ENCODE assay signal across 8 mouse cellular contexts in genomic region chr11:113651907-113652273, GRCm38 (mm10). TPM values are rescaled to one million over a fixed set of nuclear protein-coding genes. Genes with fewer than 3 reads are reported as not detected.
DNase-seq lines count a peak whose midpoint lies in the region; ATAC-seq and TF ChIP-seq lines count a peak whose summit lies in the region.

No protein-coding gene starts in this region.

- no peaks in the 10 kb centered on the region for H3K9me3 ChIP-seq in hindbrain, embryonic 13.5 days
- H3K9me3 ChIP-seq in liver, embryonic 13.5 days (replicated peaks): no peaks in the 10 kb centered on the region
- H3K9me3 ChIP-seq in neural tube, embryonic 13.5 days: no peaks in the 10 kb centered on the region

- peak; percentile 43 for DNase-seq in kidney, adult 18-20 months
- no peak for DNase-seq in kidney, adult 11 months
- DNase-seq in brain, embryonic 14.5 days (ENCODE audit: low read depth): peak; percentile 65
- DNase-seq in liver, embryonic 13.5 days: no peak
- no peak for DNase-seq in urinary bladder, adult 2 months (ENCODE audit: low spot score)

- ATAC-seq in hindbrain, embryonic 13.5 days (ENCODE audit: low FRiP score): no peak
- ATAC-seq in liver, embryonic 13.5 days (ENCODE audit: low read depth): no peak
- 0 out of 2 replicates have a peak, but pooled peaks have one; percentile 3 for ATAC-seq in neural tube, embryonic 13.5 days (ENCODE audit: low read depth)
- ATAC-seq in erythroid progenitor cell, adult 5-6 weeks (replicated peaks; ENCODE audit: low FRiP score, poor library complexity, severe bottlenecking): no peak

- no peak overlapping the region for H3K9ac ChIP-seq in hindbrain, embryonic 13.5 days
- H3K9ac ChIP-seq in liver, embryonic 13.5 days: no peak overlapping the region
- no peak overlapping the region for H3K9ac ChIP-seq in neural tube, embryonic 13.5 days

- TF ChIP-seq POLR2A in brain, embryonic 14.5 days (IDR thresholded peaks at IDR 0.05; ENCODE audit: borderline replicate concordance, extremely low read depth, insufficient read depth, insufficient read length, poor library complexity, severe bottlenecking): no peak

- no peak overlapping the region for H3K4me2 ChIP-seq in hindbrain, embryonic 13.5 days
- H3K4me2 ChIP-seq in liver, embryonic 13.5 days: peak overlapping the region; percentile 82
- 0 out of 2 replicates have a peak overlapping the region, but pooled peaks have one; percentile 3 for H3K4me2 ChIP-seq in neural tube, embryonic 13.5 days

- peak overlapping the region; percentile 67 for H3K27ac ChIP-seq in hindbrain, embryonic 13.5 days
- H3K27ac ChIP-seq in liver, embryonic 13.5 days: peak overlapping the region; percentile 89
- H3K27ac ChIP-seq in neural tube, embryonic 13.5 days (replicated peaks): peak overlapping the region; percentile 65

- H3K27me3 ChIP-seq in hindbrain, embryonic 13.5 days: 0 out of 2 replicates have a peak, but pooled peaks cover 4% of the 10 kb centered on the region
- no peaks in the 10 kb centered on the region for H3K27me3 ChIP-seq in liver, embryonic 13.5 days
- H3K27me3 ChIP-seq in neural tube, embryonic 13.5 days: no peaks in the 10 kb centered on the region

- peak; percentile 65 for TF ChIP-seq CTCF in brain, embryonic 14.5 days (IDR thresholded peaks at IDR 0.05; ENCODE audit: borderline replicate concordance, extremely low read depth, insufficient read depth, insufficient read length)

- peaks cover 50% of the 10 kb centered on the region for H3K4me1 ChIP-seq in hindbrain, embryonic 13.5 days (replicated peaks)
- peaks cover 34% of the 10 kb centered on the region for H3K4me1 ChIP-seq in liver, embryonic 13.5 days (replicated peaks)
- peaks cover 31% of the 10 kb centered on the region for H3K4me1 ChIP-seq in neural tube, embryonic 13.5 days (replicated peaks)

- peaks cover 53% of the 10 kb centered on the region for H3K36me3 ChIP-seq in hindbrain, embryonic 13.5 days
- peaks cover 55% of the 10 kb centered on the region for H3K36me3 ChIP-seq in liver, embryonic 13.5 days
- H3K36me3 ChIP-seq in neural tube, embryonic 13.5 days: peaks cover 53% of the 10 kb centered on the region

- H3K4me3 ChIP-seq in hindbrain, embryonic 13.5 days: no peak overlapping the region
- H3K4me3 ChIP-seq in liver, embryonic 13.5 days (replicated peaks): 0 out of 2 replicates have a peak overlapping the region, but pooled peaks have one; percentile 95
- no peak overlapping the region for H3K4me3 ChIP-seq in neural tube, embryonic 13.5 days

- 46% methylated on average over 8 of the region's 8 CpGs for WGBS in hindbrain, embryonic 13.5 days
- 65% methylated on average over 8 of the region's 8 CpGs for WGBS in liver, embryonic 13.5 days (ENCODE audit: insufficient replicate concordance)
- WGBS in neural tube, embryonic 13.5 days: 55% methylated on average over 8 of the region's 8 CpGs

RNA-seq across cellular contexts. Expression of gene Slc39a11, which starts 2.0 kb away (rescaled TPM):
- polyA plus RNA-seq in brain, embryonic 14.5 days (2012; rRNA removed): 22.1 and 24.3 TPM in 2 replicates
- polyA plus RNA-seq in hindbrain, embryonic 13.5 days (2015; fragmentation: Nextera tagmentation; extraction: Ambion mirVana): 32.2 and 34.2 TPM in 2 replicates
- 15.0 and 16.3 TPM in 2 replicates for polyA plus RNA-seq in liver, embryonic 13.5 days (2015; fragmentation: Nextera tagmentation; extraction: Ambion mirVana)
- 21.0 and 26.8 TPM in 2 replicates for polyA plus RNA-seq in neural tube, embryonic 13.5 days (2015; fragmentation: Nextera tagmentation; extraction: Ambion mirVana)
- total RNA-seq in erythroid progenitor cell, adult 5-6 weeks (2015; ENCODE audit: low replicate concordance): 3.6 and 5.4 TPM in 2 replicates
- 3.5 and 4.7 TPM in 2 replicates for total RNA-seq in erythroid progenitor cell, adult 5-6 weeks (2017; ENCODE audit: low replicate concordance)
- polyA plus RNA-seq in urinary bladder, adult 2 months (2012; rRNA removed): 12.8 and 13.2 TPM in 2 replicates

RNA-seq across cellular contexts. Expression of gene Cog1, which starts 2.9 kb away (rescaled TPM):
- 53.0 and 59.8 TPM in 2 replicates for polyA plus RNA-seq in brain, embryonic 14.5 days (2012; rRNA removed)
- polyA plus RNA-seq in hindbrain, embryonic 13.5 days (2015; fragmentation: Nextera tagmentation; extraction: Ambion mirVana): 33.4 and 35.6 TPM in 2 replicates
- polyA plus RNA-seq in liver, embryonic 13.5 days (2015; fragmentation: Nextera tagmentation; extraction: Ambion mirVana): 12.3 and 14.3 TPM in 2 replicates
- polyA plus RNA-seq in neural tube, embryonic 13.5 days (2015; fragmentation: Nextera tagmentation; extraction: Ambion mirVana): 33.9 and 36.8 TPM in 2 replicates
- total RNA-seq in erythroid progenitor cell, adult 5-6 weeks (2015; ENCODE audit: low replicate concordance): 29.8 and 33.2 TPM in 2 replicates
- total RNA-seq in erythroid progenitor cell, adult 5-6 weeks (2017; ENCODE audit: low replicate concordance): 30.3 and 38.8 TPM in 2 replicates
- 40.7 and 42.7 TPM in 2 replicates for polyA plus RNA-seq in urinary bladder, adult 2 months (2012; rRNA removed)

RNA-seq across cellular contexts. Expression of gene Fam104a, which starts 32.1 kb away (rescaled TPM):
- polyA plus RNA-seq in brain, embryonic 14.5 days (2012; rRNA removed): 30.2 and 37.4 TPM in 2 replicates
- 45.0 and 46.9 TPM in 2 replicates for polyA plus RNA-seq in hindbrain, embryonic 13.5 days (2015; fragmentation: Nextera tagmentation; extraction: Ambion mirVana)
- polyA plus RNA-seq in liver, embryonic 13.5 days (2015; fragmentation: Nextera tagmentation; extraction: Ambion mirVana): 45.1 and 46.3 TPM in 2 replicates
- polyA plus RNA-seq in neural tube, embryonic 13.5 days (2015; fragmentation: Nextera tagmentation; extraction: Ambion mirVana): 40.8 and 43.3 TPM in 2 replicates
- total RNA-seq in erythroid progenitor cell, adult 5-6 weeks (2015; ENCODE audit: low replicate concordance): 24.1 and 24.3 TPM in 2 replicates
- total RNA-seq in erythroid progenitor cell, adult 5-6 weeks (2017; ENCODE audit: low replicate concordance): 21.4 and 35.7 TPM in 2 replicates
- polyA plus RNA-seq in urinary bladder, adult 2 months (2012; rRNA removed): 25.0 and 26.5 TPM in 2 replicates

RNA-seq across cellular contexts. Expression of gene D11Wsu47e, which starts 32.3 kb away (rescaled TPM):
- 31.4 and 34.3 TPM in 2 replicates for polyA plus RNA-seq in brain, embryonic 14.5 days (2012; rRNA removed)
- polyA plus RNA-seq in hindbrain, embryonic 13.5 days (2015; fragmentation: Nextera tagmentation; extraction: Ambion mirVana): 21.9 and 22.4 TPM in 2 replicates
- 9.5 and 11.0 TPM in 2 replicates for polyA plus RNA-seq in liver, embryonic 13.5 days (2015; fragmentation: Nextera tagmentation; extraction: Ambion mirVana)
- polyA plus RNA-seq in neural tube, embryonic 13.5 days (2015; fragmentation: Nextera tagmentation; extraction: Ambion mirVana): 18.1 and 23.1 TPM in 2 replicates
- total RNA-seq in erythroid progenitor cell, adult 5-6 weeks (2015; ENCODE audit: low replicate concordance): 10.1 TPM in 1 of 2 replicates, not detected in the other
- 3.8 and 9.0 TPM in 2 replicates for total RNA-seq in erythroid progenitor cell, adult 5-6 weeks (2017; ENCODE audit: low replicate concordance)
- 11.5 and 12.5 TPM in 2 replicates for polyA plus RNA-seq in urinary bladder, adult 2 months (2012; rRNA removed)

RNA-seq across cellular contexts. Expression of gene Sstr2, which starts 32.7 kb away (rescaled TPM):
- polyA plus RNA-seq in brain, embryonic 14.5 days (2012; rRNA removed): 29.0 and 67.3 TPM in 2 replicates
- 32.8 and 34.9 TPM in 2 replicates for polyA plus RNA-seq in hindbrain, embryonic 13.5 days (2015; fragmentation: Nextera tagmentation; extraction: Ambion mirVana)
- 2.7 and 2.9 TPM in 2 replicates for polyA plus RNA-seq in liver, embryonic 13.5 days (2015; fragmentation: Nextera tagmentation; extraction: Ambion mirVana)
- polyA plus RNA-seq in neural tube, embryonic 13.5 days (2015; fragmentation: Nextera tagmentation; extraction: Ambion mirVana): 16.4 and 21.4 TPM in 2 replicates
- not detected in 2 replicates for total RNA-seq in erythroid progenitor cell, adult 5-6 weeks (2015; ENCODE audit: low replicate concordance)
- not detected in 2 replicates for total RNA-seq in erythroid progenitor cell, adult 5-6 weeks (2017; ENCODE audit: low replicate concordance)
- 0.15 and 0.21 TPM in 2 replicates for polyA plus RNA-seq in urinary bladder, adult 2 months (2012; rRNA removed)

Comparison
In these comparisons a context has a peak if more than half of its experiments do, and no peak if none do; other contexts are left out.
1. DNase-seq: peak in kidney, adult 18-20 months (single experiment) and brain, embryonic 14.5 days (single experiment); none in kidney, adult 11 months (single experiment), liver, embryonic 13.5 days (single experiment) and urinary bladder, adult 2 months (single experiment).
2. Peak in every context shown above with its lines, with median percentiles within 50 percentile points of each other: H3K27ac ChIP-seq.